Mouse (Mus musculus) CH12.LX (cell line): ENCODE data around the gene Gabrb1.
A peak's percentile ranks its signal among the peaks of the same experiment; 100 is the strongest.

ENCODE experiments used
- CTCF ChIP-seq, 2 experiments: IDR thresholded peaks in 1 of 2; conservative IDR thresholded peaks in 1 of 2; 2 replicates each; pipeline ENCODE4 v1.5.1; 2011 to 2012; ENCODE audit warnings: low read depth in 2 of 2, low read length in 2 of 2, improper control_type of control experiment in 1 of 2, inconsistent platforms in 1 of 2, mild to moderate bottlenecking in 1 of 2, moderate library complexity in 1 of 2
- EP300 ChIP-seq: IDR thresholded peaks from 2 replicates; pipeline ENCODE4 v1.6.1; 2011; ENCODE audit warnings: low read length, improper control_type of control experiment
- MAFK ChIP-seq: IDR thresholded peaks from 2 replicates; pipeline ENCODE4 v1.6.1; 2011; ENCODE audit warnings: low read length, improper control_type of control experiment; ENCODE audit not compliant: insufficient replicate concordance
- MAZ ChIP-seq: IDR thresholded peaks from 2 replicates; pipeline ENCODE4 v1.6.1; 2012; ENCODE audit warnings: low read depth, mild to moderate bottlenecking, inconsistent platforms, low read length, improper control_type of control experiment, moderate library complexity
- NRF1 ChIP-seq: IDR thresholded peaks from 2 replicates; pipeline ENCODE4 v1.6.1; 2014; ENCODE audit warnings: low read depth, mild to moderate bottlenecking, inconsistent platforms, low read length, improper control_type of control experiment, moderate library complexity
- POLR2A ChIP-seq: IDR thresholded peaks from 2 replicates; pipeline ENCODE4 v1.6.1; 2011; ENCODE audit warnings: low read depth, mild to moderate bottlenecking, improper control_type of control experiment, low read length
- RCOR1 ChIP-seq: conservative IDR thresholded peaks from 2 replicates; pipeline ENCODE4 v1.6.1; 2012; ENCODE audit warnings: low read depth, mild to moderate bottlenecking, inconsistent platforms, low read length, improper control_type of control experiment
- TCF12 ChIP-seq: IDR thresholded peaks from 2 replicates; pipeline ENCODE4 v1.6.1; 2014; ENCODE audit warnings: low read depth, mild to moderate bottlenecking, inconsistent platforms, low read length, improper control_type of control experiment
- ZKSCAN1 ChIP-seq: IDR thresholded peaks from 2 replicates; pipeline ENCODE4 v1.6.1; 2012; ENCODE audit warnings: low read depth, inconsistent platforms, low read length, improper control_type of control experiment, borderline replicate concordance
- ZMIZ1 ChIP-seq: IDR thresholded peaks from 2 replicates; pipeline ENCODE4 v1.6.1; 2012; ENCODE audit warnings: low read depth, mild to moderate bottlenecking, inconsistent platforms, low read length, improper control_type of control experiment

DNA sequence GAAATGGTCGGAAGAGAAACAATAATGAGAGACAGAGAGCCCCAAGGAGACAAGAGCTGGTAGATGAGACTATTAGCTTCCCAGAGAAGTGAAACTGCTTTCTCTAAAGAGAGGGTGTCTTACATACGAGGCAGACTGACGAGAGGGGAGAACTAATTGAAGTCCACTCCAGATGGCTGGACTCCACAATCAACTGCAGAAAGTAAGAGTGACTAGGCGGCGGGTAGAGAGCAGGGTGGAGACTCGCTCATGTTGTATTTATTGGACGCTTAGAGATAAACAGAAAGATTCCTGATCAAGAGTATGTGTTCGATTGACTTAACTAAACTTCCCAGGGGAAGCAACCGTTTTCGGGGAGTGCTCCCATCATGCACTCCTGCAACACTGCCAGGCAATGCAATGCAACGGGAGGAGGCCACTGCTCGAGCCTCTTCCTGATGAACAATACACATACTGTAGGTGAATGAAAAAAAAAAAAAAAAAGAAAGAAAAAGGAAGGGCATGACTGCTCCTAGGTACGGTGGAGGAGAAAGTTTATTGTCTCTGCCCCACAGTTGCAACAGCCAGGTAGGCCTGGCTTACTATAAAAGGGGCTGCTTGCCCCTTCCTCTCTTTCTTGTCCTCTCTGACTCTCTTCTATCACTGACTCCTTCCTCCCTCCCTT, 526.7 kb downstream of the Gabrb1 start:
- TF ChIP-seq EP300: no peak
- TF ChIP-seq CTCF (conservative IDR thresholded peaks at IDR 0.05 in 1 of 2, IDR thresholded peaks at IDR 0.05 in 1 of 2; ENCODE audit: low read depth in 2 of 2, low read length in 2 of 2): no peak
- no peak for TF ChIP-seq ZKSCAN1
- no peak for TF ChIP-seq MAFK
- TF ChIP-seq POLR2A: no peak; the same call in 1 of the 2 replicates
- TF ChIP-seq RCOR1: no peak
- 0 out of 2 replicates have a peak, but pooled peaks have one; percentile 18 for TF ChIP-seq ZMIZ1
- no peak for TF ChIP-seq TCF12
- TF ChIP-seq NRF1: no peak
- no peak for TF ChIP-seq MAZ
